Comparison of ENCODE assay signal across 29 mouse cellular contexts in genomic region chr11:50059045-50059444, GRCm38 (mm10). TPM values are rescaled to one million over a fixed set of nuclear protein-coding genes. Genes with fewer than 3 reads are reported as not detected.
DNase-seq lines count a peak whose midpoint lies in the region; ATAC-seq lines count a peak whose summit lies in the region.
"Had no signal": no experiment of that assay in that cellular context is flagged by ENCODE, and none has a peak within 500 bp of the region (broad histone marks: within the 10 kb centered on the region; RNA-seq: fewer than 3 reads in every experiment).

No protein-coding gene starts in this region.

- intact Hi-C loops in heart, postnatal 25 days (cut with DNase I), result no loop called here

- H3K27ac ChIP-seq in intestine, embryonic 16.5 days (ENCODE audit: low read length), result no peak overlapping the region
- H3K27ac ChIP-seq: embryonic facial prominence, embryonic 12.5 days; embryonic facial prominence, embryonic 15.5 days; gastrocnemius, adult 2 months; heart, embryonic 15.5 days; hindbrain, embryonic 14.5 days; hindbrain, postnatal 0 days had no signal

- H3K9me3 ChIP-seq in intestine, embryonic 16.5 days (ENCODE audit: control insufficient read depth, low read length), result no peaks in the 10 kb centered on the region
- H3K9me3 ChIP-seq: embryonic facial prominence, embryonic 12.5 days; embryonic facial prominence, embryonic 15.5 days; G1E; heart, embryonic 12.5 days; heart, embryonic 15.5 days had no signal

- H3K4me1 ChIP-seq in intestine, embryonic 16.5 days (ENCODE audit: control insufficient read depth, insufficient read depth, low read length), result no peaks in the 10 kb centered on the region
- H3K4me1 ChIP-seq: embryonic facial prominence, embryonic 12.5 days; embryonic facial prominence, embryonic 15.5 days; heart, embryonic 15.5 days had no signal

- no peaks in the 10 kb centered on the region for H3K36me3 ChIP-seq in intestine, embryonic 16.5 days (ENCODE audit: control insufficient read depth, insufficient read depth, low read length)
- H3K36me3 ChIP-seq: embryonic facial prominence, embryonic 15.5 days; heart, embryonic 12.5 days; heart, embryonic 15.5 days had no signal

- WGBS in intestine, embryonic 16.5 days, result 85% methylated on average over 6 of the region's 6 CpGs

- H3K27me3 ChIP-seq in intestine, embryonic 16.5 days (replicated peaks; ENCODE audit: control insufficient read depth, insufficient read depth, low read length), result no peaks in the 10 kb centered on the region
- H3K27me3 ChIP-seq: embryonic facial prominence, embryonic 12.5 days; embryonic facial prominence, embryonic 15.5 days; heart, embryonic 12.5 days; heart, embryonic 15.5 days; Patski had no signal

- ATAC-seq in cerebellum, adult (ENCODE audit: insufficient number of reproducible peaks, low FRiP score, low TSS enrichment), result peak; percentile 15; the same call in 1 of the 2 replicates
- ATAC-seq in monocyte, adult 5-6 weeks (replicated peaks; ENCODE audit: insufficient number of reproducible peaks, low FRiP score, low TSS enrichment, poor library complexity, severe bottlenecking), result no peak
- no peak for ATAC-seq in intestine, embryonic 16.5 days
- ATAC-seq: forebrain, embryonic 14.5 days; forebrain, postnatal 0 days; hindbrain, postnatal 0 days; inflammation-experienced regulatory T-cells, adult 6 months; intestine, postnatal 0 days; Patski had no signal

- H3K4me2 ChIP-seq in intestine, embryonic 16.5 days (ENCODE audit: low read depth, low read length), result no peak overlapping the region
- H3K4me2 ChIP-seq: embryonic facial prominence, embryonic 12.5 days; embryonic facial prominence, embryonic 15.5 days; heart, embryonic 12.5 days; heart, embryonic 15.5 days; hindbrain, embryonic 14.5 days had no signal

- no peak overlapping the region for H3K9ac ChIP-seq in intestine, embryonic 16.5 days (ENCODE audit: low read depth, low read length)
- H3K9ac ChIP-seq: embryonic facial prominence, embryonic 12.5 days; embryonic facial prominence, embryonic 15.5 days; forebrain, postnatal 0 days; heart, embryonic 12.5 days; heart, embryonic 15.5 days; hindbrain, embryonic 14.5 days had no signal

- DNase-seq in cerebellum, adult 11 months, result no peak
- DNase-seq in heart, adult 11 months, result peak; percentile 44
- no peak for DNase-seq in heart, postnatal 25 days (ENCODE audit: low spot score)
- DNase-seq in cerebellum, postnatal 10 days, result peak; percentile 46 to 48
- DNase-seq in spleen, postnatal 36 days (ENCODE audit: low spot score in 2 of 2), result no peak
- DNase-seq: adrenal gland, postnatal 10 days; adrenal gland, postnatal 36 days; forebrain, postnatal 0 days; gastrocnemius, adult 2 months; gastrocnemius, postnatal 14 days; heart, adult 18-20 months; heart, postnatal 10 days; heart, postnatal 4 days; kidney, adult 2 months had no signal

- no peak overlapping the region for H3K4me3 ChIP-seq in intestine, embryonic 16.5 days (ENCODE audit: low read length)
- H3K4me3 ChIP-seq: embryonic facial prominence, embryonic 12.5 days; embryonic facial prominence, embryonic 15.5 days; gastrocnemius, adult 2 months; heart, embryonic 12.5 days; heart, embryonic 15.5 days had no signal

RNA-seq across cellular contexts. Expression of gene Rnf130, which starts 33.9 kb away (rescaled TPM):
- total RNA-seq in heart, postnatal 25 days (2021), result 10 to 100 TPM; 48.6 to 50.6 TPM
- 335 to 628 TPM (median 575 TPM) in 3 replicates for total RNA-seq in monocyte, adult 5-6 weeks (2017)
- 14.7 and 21.2 TPM in 2 replicates for polyA plus RNA-seq in intestine, embryonic 16.5 days (2015; fragmentation: Nextera tagmentation; extraction: Ambion mirVana)
- total RNA-seq: CH12.LX had no signal

Comparison
In these comparisons a context has a peak if more than half of its experiments do, and no peak if none do; other contexts are left out.
1. DNase-seq: peak in heart, adult 11 months (single experiment) and cerebellum, postnatal 10 days (2 of 2); none in cerebellum, adult 11 months (single experiment), heart, postnatal 25 days (single experiment) and spleen, postnatal 36 days (0 of 2).